Mouse (Mus musculus) kidney, embryonic 14.5 days (tissue): ENCODE results near the gene Il10. TPM values are rescaled to one million over a fixed set of nuclear protein-coding genes. Genes with fewer than 3 reads are reported as not detected.

Experiments
- ATAC-seq: fragments of 200-750 bp; cut with Nextera tagmentation; 2 replicates; pipeline ENCODE4 v1.8.0; 2017; ENCODE audit warnings: moderate number of reproducible peaks, mild to moderate bottlenecking, moderate TSS enrichment, moderate library complexity; ENCODE audit not compliant: low FRiP score, low TSS enrichment
- H3K27ac ChIP-seq: fragments of 300-500 bp; sonication (generic); 2 replicates; pipeline ENCODE4 v1.5.1; 2014; ENCODE audit warnings: low read depth, mild to moderate bottlenecking, low read length, moderate library complexity, mixed read lengths
- H3K27me3 ChIP-seq: fragments of 300-500 bp; sonication (generic); 2 replicates; pipeline ENCODE4 v1.6.1; 2014; ENCODE audit warnings: mild to moderate bottlenecking, low read length; ENCODE audit not compliant: control insufficient read depth, insufficient read depth
- H3K36me3 ChIP-seq: fragments of 300-500 bp; sonication (generic); 2 replicates; pipeline ENCODE4 v1.6.1; 2014; ENCODE audit warnings: low read length, mixed read lengths; ENCODE audit not compliant: control insufficient read depth, insufficient read depth
- H3K4me1 ChIP-seq: fragments of 300-500 bp; sonication (generic); 2 replicates; pipeline ENCODE4 v1.6.1; 2014; ENCODE audit warnings: low read length, mixed read lengths; ENCODE audit not compliant: control insufficient read depth, insufficient read depth
- H3K4me2 ChIP-seq: fragments of 300-500 bp; sonication (generic); replicated peaks from 2 replicates; pipeline ENCODE4 v1.6.1; 2014; ENCODE audit warnings: low read depth, mild to moderate bottlenecking, low read length
- H3K4me3 ChIP-seq: fragments of 300-500 bp; sonication (generic); 2 replicates; pipeline ENCODE4 v1.5.1; 2014; ENCODE audit warnings: mild to moderate bottlenecking, low read length
- H3K9ac ChIP-seq: fragments of 300-500 bp; sonication (generic); 2 replicates; pipeline ENCODE4 v1.6.1; 2014; ENCODE audit warnings: low read depth, mild to moderate bottlenecking, low read length, moderate library complexity
- H3K9me3 ChIP-seq: fragments of 300-500 bp; sonication (generic); 2 replicates; pipeline ENCODE4 v1.6.1; 2016; ENCODE audit warnings: low read length; ENCODE audit not compliant: control insufficient read depth
- WGBS: fragments of 180-500 bp; shearing (Covaris S2); extraction: QIAGEN DNeasy Blood & Tissue Kit; methylation state at CpG from one replicate; pipeline ENCODE4 v1.1.7; 2014; 5-methylcytosine and 5-hydroxymethylcytosine counted together
- polyA plus RNA-seq: library from polyadenylated mRNA; unstranded; fragments of >200 nt; fragmentation: Nextera tagmentation; extraction: Ambion mirVana; gene quantifications from 2 replicates; pipeline ENCODE4 v1.2.1, GENCODE M21; 2014

Il10 gene
- polyA plus RNA-seq: not detected in 2 replicates

DNA sequence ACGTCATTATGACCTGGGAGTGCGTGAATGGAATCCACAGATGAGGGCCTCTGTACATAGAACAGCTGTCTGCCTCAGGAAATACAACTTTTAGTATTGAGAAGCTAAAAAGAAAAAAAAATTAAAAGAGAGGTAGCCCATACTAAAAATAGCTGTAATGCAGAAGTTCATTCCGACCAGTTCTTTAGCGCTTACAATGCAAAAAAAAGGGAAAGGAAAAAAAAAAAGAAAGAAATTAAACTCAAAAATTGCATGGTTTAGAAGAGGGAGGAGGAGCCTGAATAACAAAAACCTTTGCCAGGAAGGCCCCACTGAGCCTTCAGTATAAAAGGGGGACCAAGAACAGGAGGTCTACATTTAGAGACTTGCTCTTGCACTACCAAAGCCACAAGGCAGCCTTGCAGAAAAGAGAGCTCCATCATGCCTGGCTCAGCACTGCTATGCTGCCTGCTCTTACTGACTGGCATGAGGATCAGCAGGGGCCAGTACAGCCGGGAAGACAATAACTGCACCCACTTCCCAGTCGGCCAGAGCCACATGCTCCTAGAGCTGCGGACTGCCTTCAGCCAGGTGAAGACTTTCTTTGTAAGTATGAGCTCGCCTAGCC, at the start of gene Il10:
Gene Il10, plus strand, starts transcription at position 354 of the 607 bp plus-strand sequence.
- no peak for ATAC-seq
- Histone ChIP-seq H3K9me3 (no peaks in the 10 kb centered on the region), H3K9ac (no peak within 1 kb of the TSS), H3K27me3 (no peaks in the 10 kb centered on the region), H3K4me3 (no peak within 1 kb of the TSS), H3K27ac (no peak within 1 kb of the TSS), H3K4me2 (no peak within 1 kb of the TSS), H3K4me1 (0 out of 2 replicates have a peak, but pooled peaks cover 10% of the 10 kb centered on the region), H3K36me3 (no peaks in the 10 kb centered on the region)
- WGBS: 70% methylated on average over 8 of the region's 8 CpGs

DNA sequence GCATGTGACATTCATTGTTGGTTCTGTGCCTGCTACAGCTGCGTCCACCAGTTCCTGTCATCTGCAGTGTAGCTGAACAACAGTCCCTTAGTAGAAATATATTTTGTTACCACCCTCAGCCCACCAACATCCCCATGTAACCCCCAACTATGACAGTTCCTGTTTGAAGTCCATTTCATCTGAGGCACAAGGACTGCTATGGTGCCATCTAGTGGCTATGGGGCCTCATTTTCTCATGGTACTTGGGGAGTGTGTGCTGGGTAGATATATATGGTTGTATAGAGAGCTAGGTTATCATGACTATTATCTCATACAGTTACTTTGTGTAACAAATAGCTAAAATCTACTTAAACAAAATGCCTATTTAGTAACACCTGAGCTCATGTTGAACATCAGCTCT, 40.2 kb upstream of the Il10 start:
- Histone ChIP-seq H3K27me3 (no peaks in the 10 kb centered on the region), H3K4me2 (no peak overlapping the region), H3K27ac (no peak overlapping the region), H3K9ac (no peak overlapping the region), H3K4me1 (no peaks in the 10 kb centered on the region), H3K4me3 (no peak overlapping the region), H3K36me3 (no peaks in the 10 kb centered on the region), H3K9me3 (no peaks in the 10 kb centered on the region)
- WGBS: 55% methylated on average over 1 of the region's 1 CpGs
- ATAC-seq: no peak

DNA sequence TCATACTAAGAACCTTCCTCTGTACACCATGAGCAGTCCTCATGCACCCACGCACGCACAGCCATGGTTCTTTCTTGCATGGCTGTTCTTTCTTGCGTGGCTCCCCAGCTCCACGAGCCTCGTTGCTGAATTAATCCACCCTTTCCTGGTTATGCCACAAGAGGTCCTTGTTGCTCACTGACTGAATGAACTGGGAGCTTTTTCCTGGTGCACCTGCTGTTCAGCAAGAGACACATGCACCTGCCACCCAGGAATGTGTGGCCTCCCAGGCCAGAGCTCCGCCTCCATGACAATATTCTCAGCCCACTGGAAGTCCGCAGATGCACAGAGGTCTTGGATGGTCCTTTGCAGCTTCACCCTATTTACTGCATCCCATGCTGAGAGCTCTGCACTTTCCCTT, 35.2 kb upstream of the Il10 start:
- Histone ChIP-seq H3K4me1 (no peaks in the 10 kb centered on the region), H3K36me3 (no peaks in the 10 kb centered on the region), H3K4me3 (no peak overlapping the region), H3K9me3 (no peaks in the 10 kb centered on the region), H3K27me3 (no peaks in the 10 kb centered on the region), H3K4me2 (no peak overlapping the region), H3K9ac (no peak overlapping the region), H3K27ac (no peak overlapping the region)
- ATAC-seq: no peak
- WGBS: 61% methylated on average over 7 of the region's 7 CpGs

DNA sequence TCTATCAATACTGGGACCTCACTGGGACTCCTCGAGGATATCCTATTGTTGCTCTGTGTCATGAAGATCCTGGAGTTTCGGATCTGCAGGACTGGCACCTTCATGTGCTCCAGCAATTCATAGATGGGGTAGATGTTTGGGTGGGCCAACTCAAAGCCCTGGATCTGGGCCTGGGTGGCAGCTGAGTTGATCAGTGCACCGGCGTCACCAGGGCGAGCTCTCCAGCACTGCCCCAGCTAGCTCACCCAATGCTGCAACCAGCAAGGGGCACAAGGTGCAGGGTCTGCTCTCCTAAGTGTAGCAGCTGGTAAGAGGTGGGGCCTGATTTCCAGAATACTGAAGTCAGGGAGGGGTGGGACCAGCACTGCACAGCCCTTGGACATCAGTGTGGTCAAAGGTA, 32.6 kb upstream of the Il10 start:
- H3K36me3 ChIP-seq: no peaks in the 10 kb centered on the region
- no peak for ATAC-seq
- H3K4me1 ChIP-seq: no peaks in the 10 kb centered on the region
- 90% methylated on average over 5 of the region's 5 CpGs for WGBS
- H3K9ac ChIP-seq: no peak overlapping the region
- H3K27ac ChIP-seq: no peak overlapping the region
- H3K9me3 ChIP-seq: no peaks in the 10 kb centered on the region
- no peak overlapping the region for H3K4me2 ChIP-seq
- no peak overlapping the region for H3K4me3 ChIP-seq
- no peaks in the 10 kb centered on the region for H3K27me3 ChIP-seq

DNA sequence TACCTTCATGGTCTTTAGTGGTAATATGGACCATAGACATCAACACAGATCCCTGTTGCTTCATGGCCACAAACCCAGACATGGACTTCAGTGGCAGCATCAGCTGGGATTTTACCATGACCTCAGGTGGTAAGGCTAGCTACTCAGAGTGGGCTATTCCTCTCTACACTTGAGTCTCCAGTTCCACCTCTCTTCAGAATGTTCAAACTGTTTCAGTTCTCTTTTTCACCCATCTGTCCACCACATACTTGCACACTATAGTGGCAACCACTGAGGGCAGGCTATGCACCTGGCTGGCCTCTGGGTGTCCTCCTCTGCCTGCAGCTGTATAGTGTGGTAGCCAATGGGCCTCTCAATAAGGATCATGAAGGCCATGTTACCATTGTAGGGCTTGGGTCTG, 32.2 kb upstream of the Il10 start:
- Histone ChIP-seq H3K27me3 (no peaks in the 10 kb centered on the region), H3K27ac (no peak overlapping the region), H3K9ac (no peak overlapping the region), H3K4me1 (no peaks in the 10 kb centered on the region), H3K36me3 (no peaks in the 10 kb centered on the region), H3K9me3 (no peaks in the 10 kb centered on the region), H3K4me3 (no peak overlapping the region), H3K4me2 (no peak overlapping the region)
- ATAC-seq: no peak

DNA sequence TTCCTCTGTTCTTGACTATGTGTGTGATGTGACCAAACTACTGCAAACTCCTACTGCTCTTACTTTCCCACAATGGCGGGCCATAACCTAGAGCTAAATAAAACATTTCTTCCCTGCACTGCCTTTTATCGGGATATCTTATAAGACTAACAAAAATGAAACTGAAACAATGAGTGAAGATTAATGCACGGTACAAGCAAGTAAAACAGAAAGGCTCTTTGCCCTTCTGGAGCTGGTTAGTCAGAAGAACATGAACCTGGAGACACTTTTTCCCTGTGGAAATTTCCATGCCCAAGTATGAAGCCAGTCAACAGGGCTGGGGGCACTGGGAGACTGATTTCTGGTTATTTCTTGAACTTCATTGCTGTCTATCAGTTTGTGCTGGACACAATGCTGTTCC, 30.3 kb upstream of the Il10 start:
- Histone ChIP-seq H3K9ac (no peak overlapping the region), H3K27ac (no peak overlapping the region), H3K27me3 (no peaks in the 10 kb centered on the region), H3K9me3 (no peaks in the 10 kb centered on the region), H3K36me3 (no peaks in the 10 kb centered on the region), H3K4me3 (no peak overlapping the region), H3K4me2 (no peak overlapping the region), H3K4me1 (no peaks in the 10 kb centered on the region)
- WGBS: 86% methylated on average over 3 of the region's 3 CpGs
- ATAC-seq: no peak

DNA sequence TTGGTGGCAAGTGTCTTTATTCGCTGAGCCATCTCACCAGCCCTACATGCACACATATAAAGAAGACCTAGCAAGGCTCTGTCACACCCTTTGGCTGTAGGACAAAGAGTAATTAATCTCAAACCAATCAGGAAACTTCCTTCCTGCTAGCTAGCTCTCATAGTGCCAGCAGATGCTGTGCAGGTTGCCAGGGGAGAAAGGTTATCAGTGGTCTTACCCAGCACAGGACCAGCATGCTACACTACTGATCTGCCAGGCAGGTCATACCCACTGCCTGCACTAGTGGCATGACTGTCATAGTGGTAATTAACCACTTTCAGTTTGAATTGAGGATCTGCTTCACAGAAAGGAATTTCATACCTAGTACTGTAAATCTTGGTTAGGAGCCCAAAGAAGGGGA, 29.2 kb upstream of the Il10 start:
- H3K9ac ChIP-seq: no peak overlapping the region
- H3K4me2 ChIP-seq: no peak overlapping the region
- WGBS: 97% methylated on average over 1 of the region's 1 CpGs
- no peaks in the 10 kb centered on the region for H3K27me3 ChIP-seq
- no peak for ATAC-seq
- no peaks in the 10 kb centered on the region for H3K9me3 ChIP-seq
- H3K27ac ChIP-seq: no peak overlapping the region
- H3K36me3 ChIP-seq: no peaks in the 10 kb centered on the region
- no peak overlapping the region for H3K4me3 ChIP-seq
- no peaks in the 10 kb centered on the region for H3K4me1 ChIP-seq

DNA sequence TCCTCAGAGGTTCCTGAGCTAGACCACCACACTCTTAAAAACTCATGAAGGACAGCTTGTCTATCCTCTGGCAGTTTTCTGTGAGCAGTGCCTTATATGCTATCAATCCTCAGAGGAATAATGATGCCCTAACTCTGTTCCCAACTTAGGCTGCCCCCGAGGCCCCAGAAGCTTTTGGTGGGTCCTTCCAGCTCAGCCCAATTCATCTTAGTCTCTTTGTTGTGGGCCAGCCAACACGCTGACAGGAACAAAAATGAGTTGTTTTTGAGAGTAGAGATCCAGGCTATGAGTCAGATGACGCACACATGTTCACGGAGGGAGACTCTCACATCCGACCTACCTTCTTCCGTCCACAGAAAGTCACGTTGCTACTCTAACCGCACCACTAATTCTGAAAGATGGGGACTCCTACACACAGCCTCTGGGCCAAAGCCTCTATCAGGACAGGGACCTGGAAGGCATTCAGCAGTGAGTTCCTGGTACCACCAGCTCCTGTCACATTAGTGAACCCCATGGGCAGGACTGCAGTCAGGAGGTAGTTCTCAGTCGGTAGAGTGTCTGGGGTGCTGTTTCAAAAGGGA, 26.0 kb upstream of the Il10 start:
- Histone ChIP-seq H3K36me3 (no peaks in the 10 kb centered on the region), H3K4me1 (no peaks in the 10 kb centered on the region), H3K4me2 (no peak overlapping the region), H3K27me3 (no peaks in the 10 kb centered on the region), H3K9ac (no peak overlapping the region), H3K4me3 (no peak overlapping the region), H3K27ac (no peak overlapping the region), H3K9me3 (no peaks in the 10 kb centered on the region)
- 82% methylated on average over 9 of the region's 9 CpGs for WGBS
- ATAC-seq: no peak

DNA sequence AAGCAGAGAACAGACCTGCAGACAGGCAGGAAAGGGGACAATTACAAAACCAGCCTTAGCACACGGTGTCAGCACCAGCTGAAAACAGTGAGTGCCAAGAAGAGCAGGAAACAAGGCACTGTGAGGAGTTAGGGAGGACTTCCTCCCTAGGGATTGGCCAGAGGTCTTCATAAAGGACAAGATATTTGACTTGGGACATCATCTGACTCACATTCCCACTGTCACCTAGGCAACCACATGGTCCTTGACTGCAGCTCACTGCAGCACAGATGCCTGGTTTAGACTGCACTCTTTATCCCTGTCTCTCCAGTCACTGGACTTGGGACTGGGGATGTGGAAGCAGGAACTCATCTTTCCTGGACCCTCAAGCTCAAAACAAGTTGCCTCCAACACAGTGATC, 24.1 kb upstream of the Il10 start:
- Histone ChIP-seq H3K36me3 (no peaks in the 10 kb centered on the region), H3K27ac (no peak overlapping the region), H3K27me3 (no peaks in the 10 kb centered on the region), H3K9me3 (no peaks in the 10 kb centered on the region), H3K9ac (no peak overlapping the region), H3K4me3 (no peak overlapping the region), H3K4me2 (no peak overlapping the region), H3K4me1 (no peaks in the 10 kb centered on the region)
- 42% methylated on average over 1 of the region's 1 CpGs for WGBS
- ATAC-seq: no peak
